Mouse (Mus musculus) heart, embryonic 15.5 days (tissue): ENCODE results near the gene Actr8. TPM values are rescaled to one million over a fixed set of nuclear protein-coding genes. Genes with fewer than 3 reads are reported as not detected.

Experiments used
- ATAC-seq: fragments of 200-750 bp; cut with Nextera tagmentation; replicated peaks from 2 replicates; pipeline ENCODE4 v1.8.0; 2017; ENCODE audit warnings: low read depth, moderate TSS enrichment; ENCODE audit not compliant: insufficient number of reproducible peaks, insufficient read depth, low FRiP score
- H3K27ac ChIP-seq: fragments of 300-500 bp; sonication (generic); 2 replicates; pipeline ENCODE4 v1.5.1; 2015; ENCODE audit warnings: mild to moderate bottlenecking, inconsistent platforms
- H3K27me3 ChIP-seq: fragments of 300-500 bp; sonication (generic); 2 replicates; pipeline ENCODE4 v1.6.1; 2015; ENCODE audit warnings: inconsistent platforms
- H3K36me3 ChIP-seq: fragments of 300-500 bp; sonication (generic); 2 replicates; pipeline ENCODE4 v1.6.1; 2015; ENCODE audit warnings: mild to moderate bottlenecking, inconsistent platforms
- H3K4me1 ChIP-seq: fragments of 300-500 bp; sonication (generic); replicated peaks from 2 replicates; pipeline ENCODE4 v1.6.1; 2015; ENCODE audit warnings: inconsistent platforms
- H3K4me2 ChIP-seq: fragments of 300-500 bp; sonication (generic); 2 replicates; pipeline ENCODE4 v1.6.1; 2015; ENCODE audit warnings: inconsistent platforms, mild to moderate bottlenecking, moderate library complexity
- H3K4me3 ChIP-seq: fragments of 300-500 bp; sonication (generic); 2 replicates; pipeline ENCODE4 v1.5.1; 2015; ENCODE audit warnings: mild to moderate bottlenecking, inconsistent platforms
- H3K9ac ChIP-seq: fragments of 300-500 bp; sonication (generic); 2 replicates; pipeline ENCODE4 v1.6.1; 2015; ENCODE audit warnings: mild to moderate bottlenecking, inconsistent platforms
- H3K9me3 ChIP-seq: fragments of 300-500 bp; sonication (generic); replicated peaks from 2 replicates; pipeline ENCODE4 v1.6.1; 2016; ENCODE audit warnings: inconsistent platforms
- WGBS: fragments of 180-500 bp; shearing (Covaris S2); methylation state at CpG from one replicate; pipeline ENCODE4 v1.1.7; 2015; ENCODE audit warnings: mixed read lengths; 5-methylcytosine and 5-hydroxymethylcytosine counted together
- polyA plus RNA-seq: library from polyadenylated mRNA; unstranded; fragments of >200 nt; fragmentation: Nextera tagmentation; extraction: Ambion mirVana; gene quantifications from 2 replicates; pipeline ENCODE4 v1.2.1, GENCODE M21; 2015

The Actr8 gene
- polyA plus RNA-seq, 1 experiment from 2014 or later, result 47.0 TPM

DNA sequence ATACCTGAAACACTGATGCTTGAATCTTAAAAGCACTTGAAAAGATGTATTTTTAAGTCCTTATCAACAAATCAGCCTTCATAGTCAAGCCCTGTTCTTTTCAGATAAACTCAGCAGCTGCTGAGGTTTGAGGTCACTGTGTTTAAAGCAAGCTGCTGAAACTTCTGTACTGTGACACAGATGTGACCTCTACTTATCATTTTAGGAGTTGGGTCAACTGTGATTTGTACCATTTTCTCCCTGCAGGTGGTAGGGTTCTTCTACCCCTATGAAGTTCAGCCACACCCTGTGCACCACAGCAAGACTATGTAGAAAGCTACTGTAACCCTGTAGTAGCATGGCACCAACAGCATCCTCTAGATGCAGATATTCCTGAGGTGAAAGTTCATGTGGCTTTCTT is 19.2 kb downstream of the Actr8 start:
- peaks cover 43% of the 10 kb centered on the region for H3K36me3 ChIP-seq
- H3K4me3 ChIP-seq, result no peak overlapping the region
- H3K27me3 ChIP-seq, result no peaks in the 10 kb centered on the region
- H3K9ac ChIP-seq, result no peak overlapping the region
- no peaks in the 10 kb centered on the region for H3K4me1 ChIP-seq
- no peak overlapping the region for H3K4me2 ChIP-seq
- H3K9me3 ChIP-seq, result no peaks in the 10 kb centered on the region
- no peak for ATAC-seq
- H3K27ac ChIP-seq, result no peak overlapping the region

DNA sequence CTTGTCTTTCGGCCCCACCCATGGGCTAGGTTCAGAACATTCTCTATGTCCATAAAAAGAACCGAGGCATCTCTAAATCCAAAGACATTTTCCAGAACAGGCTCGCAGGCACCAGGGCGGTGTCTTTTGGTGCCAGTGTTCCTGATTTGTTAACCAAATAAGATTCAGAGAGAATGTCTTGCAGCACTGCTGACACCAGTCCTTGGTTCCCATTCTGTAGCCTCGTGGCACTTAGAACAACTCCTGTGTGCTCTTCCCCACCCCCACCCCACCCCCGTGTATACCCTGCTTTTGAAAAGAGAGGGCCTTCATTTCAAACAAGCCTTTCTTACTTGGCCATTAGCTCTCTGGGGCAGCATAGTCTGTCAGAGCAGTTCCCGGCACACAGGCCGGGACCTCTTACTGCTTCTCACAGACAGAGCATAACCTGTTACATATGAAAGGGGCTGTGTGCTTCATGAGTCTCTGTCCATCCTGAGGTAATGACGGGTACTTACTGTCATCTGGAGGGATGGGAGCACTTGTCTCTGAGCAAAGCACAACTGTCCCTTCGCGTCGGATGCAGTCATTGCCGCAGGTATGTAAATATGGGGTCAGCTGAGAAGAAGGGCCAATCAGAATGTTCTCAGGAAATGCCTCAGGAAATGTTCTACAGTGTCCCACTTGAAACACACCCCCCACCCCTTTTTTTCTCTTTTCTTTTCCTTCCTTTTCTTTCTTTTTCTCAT is 20.8 kb downstream of the Actr8 start:
- Histone ChIP-seq H3K9me3 (no peaks in the 10 kb centered on the region), H3K4me2 (no peak overlapping the region), H3K4me1 (no peaks in the 10 kb centered on the region), H3K27me3 (0 out of 2 replicates have a peak, but pooled peaks cover 4% of the 10 kb centered on the region), H3K36me3 (peaks cover 28% of the 10 kb centered on the region), H3K4me3 (no peak overlapping the region), H3K9ac (no peak overlapping the region), H3K27ac (no peak overlapping the region)
- 79% methylated on average over 13 of the region's 13 CpGs for WGBS
- ATAC-seq, result no peak

DNA sequence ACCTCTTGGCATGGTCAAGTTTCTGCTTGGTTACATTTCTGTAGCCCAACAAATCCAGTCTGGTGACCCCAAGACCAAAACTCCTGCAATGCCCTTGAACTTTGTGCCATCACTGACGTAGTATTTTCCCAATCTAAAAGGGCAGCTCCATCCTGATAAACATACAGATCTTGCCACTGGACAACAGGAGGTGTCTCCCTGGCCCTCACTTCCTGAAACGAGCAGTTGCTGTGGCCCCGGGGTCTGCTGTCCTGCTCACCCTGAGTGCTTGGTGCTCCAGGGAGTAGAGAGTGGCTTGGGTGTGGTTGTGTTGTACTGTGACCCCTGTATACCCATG is 21.3 kb downstream of the Actr8 start:
- no peaks in the 10 kb centered on the region for H3K4me1 ChIP-seq
- 0 out of 2 replicates have a peak, but pooled peaks cover 4% of the 10 kb centered on the region for H3K27me3 ChIP-seq
- ATAC-seq, result no peak
- no peak overlapping the region for H3K4me2 ChIP-seq
- no peaks in the 10 kb centered on the region for H3K9me3 ChIP-seq
- peaks cover 23% of the 10 kb centered on the region for H3K36me3 ChIP-seq
- H3K27ac ChIP-seq, result no peak overlapping the region
- no peak overlapping the region for H3K4me3 ChIP-seq
- WGBS, result 81% methylated on average over 3 of the region's 3 CpGs
- no peak overlapping the region for H3K9ac ChIP-seq

DNA sequence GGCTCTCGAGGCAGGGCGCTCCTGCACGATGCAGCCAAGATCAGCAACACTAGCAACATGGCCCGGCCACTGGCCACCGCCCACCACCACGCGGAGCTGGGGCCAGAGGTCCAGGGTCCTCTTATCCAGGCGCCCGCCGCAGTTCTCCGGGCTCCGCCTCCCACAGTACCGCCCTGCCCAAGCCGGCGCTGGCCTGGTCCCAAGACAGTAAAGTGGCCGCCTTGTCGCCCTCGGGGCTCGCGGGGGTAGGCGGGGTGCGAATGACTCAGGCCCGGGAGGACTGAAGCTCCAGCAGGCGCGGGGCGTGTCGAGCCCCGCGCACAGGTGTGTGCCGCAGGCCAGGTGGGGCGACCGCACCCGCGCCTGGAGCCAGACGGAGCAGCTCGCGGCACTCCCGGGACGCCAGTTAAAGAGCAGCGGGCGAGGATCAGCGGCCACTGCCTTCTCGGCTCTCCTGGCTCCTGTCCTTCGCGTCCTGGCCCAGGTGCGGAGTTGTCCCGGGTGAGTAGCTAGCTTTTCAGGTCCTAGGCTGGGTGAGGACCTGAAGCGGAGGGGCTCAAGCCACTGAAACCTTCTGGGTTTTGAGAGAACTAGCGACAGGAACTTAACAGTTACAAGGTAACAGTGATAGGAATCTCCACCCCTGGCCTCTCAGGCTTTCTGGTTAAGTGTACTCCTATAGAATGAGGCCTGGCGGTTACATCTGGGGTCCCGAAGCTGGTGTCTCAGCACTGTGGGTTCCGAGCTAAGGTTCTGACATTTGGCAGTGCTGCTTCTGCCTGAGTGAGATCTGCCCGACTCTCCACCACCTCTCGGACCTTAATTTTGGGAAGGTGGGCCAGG is 30.8 kb downstream of the Actr8 start, which contains the start of the genes Il17rb and Chdh:
TSS of gene Il17rb (minus strand) at position 164 of the 843 bp plus-strand sequence.
TSS of gene Chdh (plus strand) at position 291 of the 843 bp plus-strand sequence.
- WGBS, result 8% methylated on average over 54 of the region's 54 CpGs

DNA sequence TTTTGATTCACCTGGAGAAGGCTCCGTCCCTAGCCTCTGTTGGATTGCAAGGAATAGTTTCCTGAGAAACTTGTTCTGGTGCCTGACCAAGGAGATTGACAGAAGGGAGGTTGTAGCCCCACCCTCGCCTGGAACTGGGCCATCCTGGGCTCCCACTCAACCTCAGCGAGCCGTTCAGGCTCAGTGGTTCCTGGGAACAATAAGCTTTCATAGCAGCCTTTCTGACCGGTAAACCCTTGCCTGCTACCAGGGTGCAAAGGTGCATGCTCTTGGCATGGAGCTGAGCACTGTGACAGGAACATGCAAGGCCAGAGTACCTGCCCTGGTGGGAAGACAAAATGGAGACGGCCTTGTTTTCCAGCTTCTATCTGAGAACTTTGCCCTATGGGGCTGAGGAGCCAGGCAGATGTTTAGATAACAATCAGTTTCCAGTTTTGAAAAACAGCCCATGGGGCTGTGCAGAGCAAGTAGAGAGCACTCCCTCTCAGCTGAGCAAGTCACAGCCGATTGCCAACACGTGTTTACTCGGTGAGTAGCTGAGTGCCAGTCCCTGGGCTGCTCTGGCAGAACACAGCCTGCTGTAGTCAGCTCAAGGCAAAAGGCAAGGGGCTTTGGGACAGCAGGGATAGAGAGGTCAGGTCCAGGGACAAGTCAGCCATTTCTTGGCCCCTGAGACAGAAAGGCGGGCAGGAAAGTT is 31.9 kb downstream of the Actr8 start:
- H3K27ac ChIP-seq, result 0 out of 2 replicates have a peak overlapping the region, but pooled peaks have one; percentile 32
- no peaks in the 10 kb centered on the region for H3K9me3 ChIP-seq
- H3K9ac ChIP-seq, result no peak overlapping the region
- H3K36me3 ChIP-seq, result no peaks in the 10 kb centered on the region
- H3K4me1 ChIP-seq, result peaks cover 20% of the 10 kb centered on the region
- H3K4me3 ChIP-seq, result peak overlapping the region; percentile 47; the same call in 1 of the 2 replicates
- H3K27me3 ChIP-seq, result peaks cover 31% of the 10 kb centered on the region
- WGBS, result 63% methylated on average over 10 of the region's 10 CpGs
- no peak for ATAC-seq
- peak overlapping the region; percentile 85; the same call in 1 of the 2 replicates for H3K4me2 ChIP-seq

More for the DNA sequence above, 30.8 kb downstream of the Actr8 start, which contains the start of the genes Il17rb and Chdh:
- ATAC-seq, result peak; percentile 47
- H3K4me2 ChIP-seq, result peak within 1 kb of the TSS; percentile 85
- H3K4me1 ChIP-seq, result peaks cover 20% of the 10 kb centered on the region
- H3K27me3 ChIP-seq, result peaks cover 31% of the 10 kb centered on the region
- no peaks in the 10 kb centered on the region for H3K9me3 ChIP-seq
- H3K4me3 ChIP-seq, result peak within 1 kb of the TSS; percentile 47
- peak within 1 kb of the TSS; percentile 47; the same call in 1 of the 2 replicates for H3K9ac ChIP-seq
- H3K36me3 ChIP-seq, result no peaks in the 10 kb centered on the region
- H3K27ac ChIP-seq, result peak within 1 kb of the TSS; percentile 32; the same call in 1 of the 2 replicates

DNA sequence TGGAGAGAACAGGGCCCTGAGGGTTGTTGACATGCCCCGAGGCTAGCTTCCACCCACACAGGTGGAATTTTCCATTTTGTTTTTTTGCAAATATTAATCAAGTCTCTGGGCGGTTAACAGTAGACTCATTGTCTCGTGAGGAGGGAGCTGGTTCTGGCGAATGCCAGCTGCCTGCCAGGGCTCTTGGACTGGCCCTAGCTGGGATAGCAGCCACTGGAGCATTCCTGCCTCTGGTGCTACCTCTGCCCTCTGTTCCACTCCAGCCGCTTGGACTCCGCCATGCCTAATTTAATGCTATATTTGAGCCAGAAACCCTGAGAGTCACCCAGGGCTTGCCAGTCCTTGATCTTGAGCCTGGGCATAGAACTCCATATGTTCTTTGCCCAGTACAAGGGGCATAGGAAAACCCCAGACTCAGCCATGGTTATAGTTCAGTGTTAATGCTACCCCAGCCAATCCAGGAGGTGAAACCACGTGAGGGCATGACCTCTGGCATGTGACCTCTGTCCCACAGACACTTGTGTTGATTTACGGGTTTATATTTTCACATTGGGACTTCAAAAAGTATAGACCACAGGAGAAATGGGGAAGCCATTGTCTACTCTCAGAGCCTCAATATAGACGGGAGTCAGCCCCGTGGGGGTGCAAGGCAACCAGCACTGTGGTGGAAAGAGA is 33.9 kb downstream of the Actr8 start:
- Histone ChIP-seq H3K36me3 (no peaks in the 10 kb centered on the region), H3K4me2 (no peak overlapping the region), H3K27ac (no peak overlapping the region), H3K4me1 (peaks cover 20% of the 10 kb centered on the region), H3K9me3 (no peaks in the 10 kb centered on the region), H3K27me3 (peaks cover 31% of the 10 kb centered on the region), H3K4me3 (no peak overlapping the region), H3K9ac (no peak overlapping the region)
- no peak for ATAC-seq
- WGBS, result 71% methylated on average over 10 of the region's 10 CpGs

DNA sequence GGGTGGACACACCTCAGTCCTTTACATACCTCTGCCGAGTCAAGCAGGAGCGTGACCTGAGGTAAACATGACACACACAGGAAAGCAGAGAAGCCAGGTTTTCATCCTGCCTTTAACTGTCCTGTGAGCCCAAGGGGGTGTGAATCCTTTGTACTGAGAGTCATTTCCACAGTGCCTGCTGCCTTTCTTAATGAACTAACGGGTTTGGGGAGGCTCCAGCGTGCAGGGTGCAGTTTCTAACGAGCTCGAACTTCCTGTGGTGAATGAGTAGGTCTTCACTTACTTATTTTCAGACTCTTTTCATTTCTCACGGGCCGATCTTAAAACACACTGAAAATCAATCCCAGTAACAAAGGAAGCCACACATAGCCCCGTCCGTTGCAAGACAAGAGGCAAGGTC is 36.4 kb downstream of the Actr8 start:
- 67% methylated on average over 10 of the region's 10 CpGs for WGBS
- H3K27me3 ChIP-seq, result peaks cover 13% of the 10 kb centered on the region
- no peak overlapping the region for H3K9ac ChIP-seq
- no peaks in the 10 kb centered on the region for H3K9me3 ChIP-seq
- no peak for ATAC-seq
- peaks cover 10% of the 10 kb centered on the region; the same call in 1 of the 2 replicates for H3K4me1 ChIP-seq
- H3K36me3 ChIP-seq, result no peaks in the 10 kb centered on the region
- peak overlapping the region; percentile 6; the same call in 1 of the 2 replicates for H3K4me2 ChIP-seq
- H3K4me3 ChIP-seq, result no peak overlapping the region
- H3K27ac ChIP-seq, result peak overlapping the region; percentile 7; the same call in 1 of the 2 replicates

DNA sequence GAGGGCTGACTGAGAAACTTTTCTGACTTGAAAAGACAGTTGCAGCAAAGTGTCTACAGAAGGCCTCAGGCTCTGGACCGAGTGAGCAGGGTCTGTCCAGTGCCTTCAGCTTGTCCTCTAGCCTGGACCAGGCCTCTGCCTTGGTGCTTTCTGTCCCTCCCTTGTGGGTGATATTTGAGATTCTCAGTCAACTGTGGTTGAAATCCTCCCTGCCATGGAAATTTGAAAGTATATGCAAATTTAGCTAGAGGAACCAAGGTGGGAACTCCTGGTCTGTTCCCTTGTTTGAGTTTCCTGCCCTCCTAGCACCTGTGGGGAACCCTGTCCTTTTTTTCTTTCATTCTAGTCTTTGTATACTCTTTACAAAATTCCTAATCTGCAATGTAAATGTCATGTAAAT is 36.9 kb downstream of the Actr8 start:
- Histone ChIP-seq H3K36me3 (no peaks in the 10 kb centered on the region), H3K9ac (no peak overlapping the region), H3K4me1 (peaks cover 5% of the 10 kb centered on the region; the same call in 1 of the 2 replicates), H3K4me3 (no peak overlapping the region), H3K27me3 (peaks cover 8% of the 10 kb centered on the region), H3K27ac (peak overlapping the region; percentile 7; the same call in 1 of the 2 replicates), H3K4me2 (peak overlapping the region; percentile 6; the same call in 1 of the 2 replicates), H3K9me3 (no peaks in the 10 kb centered on the region)
- WGBS, result 50% methylated on average over 1 of the region's 1 CpGs
- no peak for ATAC-seq

DNA sequence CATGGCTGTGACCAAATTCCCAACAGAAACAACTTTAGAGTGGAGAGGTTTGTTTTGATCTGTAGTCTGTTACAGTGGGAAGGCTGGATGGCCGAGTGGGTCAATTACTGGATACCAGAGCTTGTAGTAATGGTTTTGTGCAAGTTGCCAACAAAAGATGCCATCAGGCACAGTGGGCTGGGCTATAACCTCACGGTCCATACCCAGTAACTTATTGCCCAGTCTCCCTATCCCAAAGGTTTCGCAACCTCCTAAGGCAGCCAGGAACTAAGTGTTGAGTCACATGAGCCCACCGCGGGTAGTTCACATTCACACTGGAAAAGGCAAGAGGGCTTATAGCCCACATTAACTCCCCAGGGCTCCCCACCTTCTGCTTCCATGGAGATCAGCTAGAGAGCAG is 38.5 kb downstream of the Actr8 start:
- 78% methylated on average over 5 of the region's 5 CpGs for WGBS
- H3K27me3 ChIP-seq, result no peaks in the 10 kb centered on the region
- H3K27ac ChIP-seq, result no peak overlapping the region
- no peak overlapping the region for H3K9ac ChIP-seq
- H3K4me3 ChIP-seq, result no peak overlapping the region
- no peaks in the 10 kb centered on the region for H3K4me1 ChIP-seq
- H3K36me3 ChIP-seq, result no peaks in the 10 kb centered on the region
- H3K9me3 ChIP-seq, result no peaks in the 10 kb centered on the region
- no peak overlapping the region for H3K4me2 ChIP-seq
- no peak for ATAC-seq

DNA sequence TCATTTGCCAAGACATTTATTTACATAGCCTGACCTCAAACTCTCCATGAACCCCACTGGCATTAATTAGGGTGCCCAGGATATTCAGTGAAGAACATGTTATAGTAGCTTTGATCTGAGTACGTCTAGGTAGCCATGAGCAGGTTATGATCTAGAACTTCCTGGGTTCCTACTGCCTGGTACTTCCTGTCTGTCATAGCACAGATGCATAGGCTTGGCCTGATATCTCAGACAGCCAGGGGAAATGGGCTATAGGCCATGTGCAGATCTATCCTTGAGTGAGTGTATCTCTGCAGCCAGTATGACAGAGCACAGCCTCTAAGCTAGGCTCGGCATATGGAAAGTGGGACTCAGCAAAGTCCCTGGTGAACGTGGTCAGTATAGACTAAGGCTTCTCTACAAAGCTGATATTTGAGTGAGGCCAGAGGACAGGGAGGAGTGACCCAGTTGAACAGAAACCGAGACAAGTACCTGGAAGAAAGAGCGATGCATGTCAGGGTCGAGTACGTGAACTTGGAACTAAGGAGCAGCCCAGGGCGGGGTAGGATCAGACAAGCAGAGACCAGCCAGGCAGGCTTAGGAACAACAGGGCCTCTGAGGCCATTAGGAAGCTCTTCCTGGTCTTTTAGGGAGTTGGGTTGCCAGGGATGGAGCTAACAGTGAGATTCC is 39.8 kb downstream of the Actr8 start:
- Histone ChIP-seq H3K9me3 (no peaks in the 10 kb centered on the region), H3K27ac (no peak overlapping the region), H3K9ac (no peak overlapping the region), H3K4me3 (no peak overlapping the region), H3K36me3 (no peaks in the 10 kb centered on the region), H3K4me1 (no peaks in the 10 kb centered on the region), H3K27me3 (no peaks in the 10 kb centered on the region), H3K4me2 (no peak overlapping the region)
- 88% methylated on average over 8 of the region's 8 CpGs for WGBS
- no peak for ATAC-seq
